Mouse (Mus musculus) right cerebral cortex, postnatal 10 days (tissue): ENCODE measurements around the gene Arntl2.

ENCODE experiments used
- DNase-seq, 2 experiments: peaks; one replicate each; pipeline ENCODE4 v3.0.0; 2021; ENCODE audit warnings: low spot score in 2 of 2

Arntl2 gene

GRCm38 (mm10) chr6:146778055-146778454 is 17.8 kb upstream of the Arntl2 start:
- DNase-seq, result no peak

- no peak for DNase-seq
These were observed 14.3 kb upstream of the Arntl2 start for GRCm38 (mm10) chr6:146781566-146781965.

- DNase-seq, result no peak
These were observed 2.3 kb upstream of the Arntl2 start for GRCm38 (mm10) chr6:146793527-146793926.

- peak in 1 of 2 experiments; percentile 38 for DNase-seq
These were observed 510 bp upstream of the Arntl2 start for GRCm38 (mm10) chr6:146795166-146795923.

GRCm38 (mm10) chr6:146797446-146797845 is 1.6 kb downstream of the Arntl2 start:
- DNase-seq, result no peak

GRCm38 (mm10) chr6:146809991-146810390 is 14.1 kb downstream of the Arntl2 start:
- DNase-seq, result no peak

GRCm38 (mm10) chr6:146813007-146813406 is 17.2 kb downstream of the Arntl2 start:
- DNase-seq, result no peak

GRCm38 (mm10) chr6:146820177-146820965 is 24.5 kb downstream of the Arntl2 start:
- DNase-seq, result no peak

- no peak for DNase-seq
These were observed 26.1 kb downstream of the Arntl2 start for GRCm38 (mm10) chr6:146821958-146822357.

- DNase-seq, result peak; percentile 66 to 78
These were observed 29.1 kb downstream of the Arntl2 start for GRCm38 (mm10) chr6:146824727-146825486.

GRCm38 (mm10) chr6:146825487-146825773 is 29.6 kb downstream of the Arntl2 start:
- DNase-seq, result no peak

GRCm38 (mm10) chr6:146831320-146831719 is 35.5 kb downstream of the Arntl2 start:
- DNase-seq, result no peak

- DNase-seq, result peak; percentile 77 to 78
These were observed 37.8 kb downstream of the Arntl2 start for GRCm38 (mm10) chr6:146833485-146834314.

GRCm38 (mm10) chr6:146834342-146834741 is 38.5 kb downstream of the Arntl2 start:
- DNase-seq, result no peak

- DNase-seq, result no peak
These were observed 39.9 kb downstream of the Arntl2 start for GRCm38 (mm10) chr6:146835784-146836183.

GRCm38 (mm10) chr6:146837316-146837715 is 41.5 kb downstream of the Arntl2 start:
- DNase-seq, result no peak

- DNase-seq, result no peak
These were observed 42.5 kb downstream of the Arntl2 start for GRCm38 (mm10) chr6:146838366-146838765.

GRCm38 (mm10) chr6:146838863-146839262 is 43.0 kb downstream of the Arntl2 start:
- no peak for DNase-seq

GRCm38 (mm10) chr6:146844867-146845266 is 49.0 kb downstream of the Arntl2 start:
- no peak for DNase-seq

- DNase-seq, result no peak
These were observed 49.5 kb downstream of the Arntl2 start for GRCm38 (mm10) chr6:146845347-146845746.

- DNase-seq, result peak in 1 of 2 experiments; percentile 32
These were observed 50.3 kb downstream of the Arntl2 start for GRCm38 (mm10) chr6:146845961-146846750.
